Mouse (Mus musculus) midbrain, embryonic 15.5 days (tissue): ENCODE data around the gene Rcl1. TPM values are rescaled to one million over a fixed set of nuclear protein-coding genes. Genes with fewer than 3 reads are reported as not detected.

Experiments
- ATAC-seq: fragments of 200-750 bp; cut with Nextera tagmentation; replicated peaks from 2 replicates; pipeline ENCODE4 v1.8.0; 2017; ENCODE audit warnings: moderate TSS enrichment
- H3K27ac ChIP-seq: fragments of 300-500 bp; sonication (generic); 2 replicates; pipeline ENCODE4 v1.5.1; 2015; ENCODE audit warnings: mild to moderate bottlenecking, inconsistent platforms
- H3K27me3 ChIP-seq: fragments of 300-500 bp; sonication (generic); replicated peaks from 2 replicates; pipeline ENCODE4 v1.6.1; 2015; ENCODE audit warnings: inconsistent platforms
- H3K36me3 ChIP-seq: fragments of 300-500 bp; sonication (generic); replicated peaks from 2 replicates; pipeline ENCODE4 v1.6.1; 2015; ENCODE audit warnings: inconsistent platforms
- H3K4me1 ChIP-seq: fragments of 300-500 bp; sonication (generic); 2 replicates; pipeline ENCODE4 v1.6.1; 2015; ENCODE audit warnings: inconsistent platforms
- H3K4me2 ChIP-seq: fragments of 300-500 bp; sonication (generic); 2 replicates; pipeline ENCODE4 v1.6.1; 2015; ENCODE audit warnings: inconsistent platforms, mild to moderate bottlenecking, moderate library complexity
- H3K4me3 ChIP-seq: fragments of 300-500 bp; sonication (generic); 2 replicates; pipeline ENCODE4 v1.5.1; 2015; ENCODE audit warnings: mild to moderate bottlenecking, inconsistent platforms
- H3K9ac ChIP-seq: fragments of 300-500 bp; sonication (generic); 2 replicates; pipeline ENCODE4 v1.6.1; 2015; ENCODE audit warnings: mild to moderate bottlenecking, inconsistent platforms
- H3K9me3 ChIP-seq: fragments of 300-500 bp; sonication (generic); 2 replicates; pipeline ENCODE4 v1.6.1; 2016; ENCODE audit warnings: inconsistent platforms
- WGBS: fragments of 180-500 bp; shearing (Covaris S2); methylation state at CpG from one replicate; pipeline ENCODE4 v1.1.7; 2015; ENCODE audit warnings: mixed read lengths; 5-methylcytosine and 5-hydroxymethylcytosine counted together
- polyA plus RNA-seq: library from polyadenylated mRNA; unstranded; fragments of >200 nt; fragmentation: Nextera tagmentation; extraction: Ambion mirVana; gene quantifications from 2 replicates; pipeline ENCODE4 v1.2.1, GENCODE M21; 2015

Gene Rcl1
- polyA plus RNA-seq, 1 experiment from 2014 or later = 32.8 TPM

GRCm38 (mm10) chr19:29139699-29140456, 38.7 kb downstream of the Rcl1 start:
- Histone ChIP-seq H3K36me3 (peaks cover 6% of the 10 kb centered on the region; the same call in 1 of the 2 replicates), H3K4me2 (no peak overlapping the region), H3K9me3 (no peaks in the 10 kb centered on the region), H3K4me3 (no peak overlapping the region), H3K4me1 (no peaks in the 10 kb centered on the region), H3K27me3 (no peaks in the 10 kb centered on the region), H3K9ac (no peak overlapping the region), H3K27ac (no peak overlapping the region)
- 77% methylated on average over 10 of the region's 10 CpGs for WGBS
- no peak for ATAC-seq

GRCm38 (mm10) chr19:29140933-29141332, 39.8 kb downstream of the Rcl1 start:
- H3K9ac ChIP-seq = no peak overlapping the region
- H3K4me2 ChIP-seq = no peak overlapping the region
- no peak for ATAC-seq
- 95% methylated on average over 16 of the region's 16 CpGs for WGBS
- H3K27me3 ChIP-seq = no peaks in the 10 kb centered on the region
- H3K27ac ChIP-seq = no peak overlapping the region
- H3K9me3 ChIP-seq = no peaks in the 10 kb centered on the region
- peaks cover 6% of the 10 kb centered on the region; the same call in 1 of the 2 replicates for H3K36me3 ChIP-seq
- no peaks in the 10 kb centered on the region for H3K4me1 ChIP-seq
- no peak overlapping the region for H3K4me3 ChIP-seq

GRCm38 (mm10) chr19:29142307-29142706, 41.1 kb downstream of the Rcl1 start:
- Histone ChIP-seq H3K4me3 (no peak overlapping the region), H3K4me1 (no peaks in the 10 kb centered on the region), H3K27me3 (no peaks in the 10 kb centered on the region), H3K9me3 (no peaks in the 10 kb centered on the region), H3K9ac (no peak overlapping the region), H3K36me3 (peaks cover 6% of the 10 kb centered on the region; the same call in 1 of the 2 replicates), H3K27ac (no peak overlapping the region), H3K4me2 (no peak overlapping the region)
- WGBS = 84% methylated on average over 6 of the region's 6 CpGs
- no peak for ATAC-seq

- WGBS = 90% methylated on average over 6 of the region's 6 CpGs
- Histone ChIP-seq H3K4me2 (no peak overlapping the region), H3K4me1 (no peaks in the 10 kb centered on the region), H3K9ac (no peak overlapping the region), H3K4me3 (no peak overlapping the region), H3K27ac (no peak overlapping the region), H3K36me3 (peaks cover 6% of the 10 kb centered on the region; the same call in 1 of the 2 replicates), H3K9me3 (no peaks in the 10 kb centered on the region), H3K27me3 (no peaks in the 10 kb centered on the region)
- no peak for ATAC-seq
Measured at GRCm38 (mm10) chr19:29145421-29145820, 44.2 kb downstream of the Rcl1 start.

GRCm38 (mm10) chr19:29146820-29147219, 45.6 kb downstream of the Rcl1 start:
- Histone ChIP-seq H3K27ac (no peak overlapping the region), H3K36me3 (peaks cover 6% of the 10 kb centered on the region; the same call in 1 of the 2 replicates), H3K9ac (no peak overlapping the region), H3K9me3 (no peaks in the 10 kb centered on the region), H3K4me1 (no peaks in the 10 kb centered on the region), H3K4me2 (no peak overlapping the region), H3K27me3 (no peaks in the 10 kb centered on the region), H3K4me3 (no peak overlapping the region)
- 88% methylated on average over 9 of the region's 9 CpGs for WGBS
- ATAC-seq = no peak

- Histone ChIP-seq H3K4me2 (no peak overlapping the region), H3K27me3 (no peaks in the 10 kb centered on the region), H3K36me3 (no peaks in the 10 kb centered on the region), H3K4me1 (no peaks in the 10 kb centered on the region), H3K9me3 (no peaks in the 10 kb centered on the region), H3K9ac (no peak overlapping the region), H3K4me3 (no peak overlapping the region), H3K27ac (no peak overlapping the region)
- no peak for ATAC-seq
- WGBS = 70% methylated on average over 6 of the region's 6 CpGs
Measured at GRCm38 (mm10) chr19:29149583-29149982, 48.4 kb downstream of the Rcl1 start.

- H3K4me2 ChIP-seq = no peak overlapping the region
- no peaks in the 10 kb centered on the region for H3K9me3 ChIP-seq
- 80% methylated on average over 6 of the region's 6 CpGs for WGBS
- H3K4me1 ChIP-seq = no peaks in the 10 kb centered on the region
- no peaks in the 10 kb centered on the region for H3K27me3 ChIP-seq
- H3K9ac ChIP-seq = no peak overlapping the region
- ATAC-seq = no peak
- H3K36me3 ChIP-seq = no peaks in the 10 kb centered on the region
- H3K4me3 ChIP-seq = no peak overlapping the region
- no peak overlapping the region for H3K27ac ChIP-seq
Measured at GRCm38 (mm10) chr19:29150038-29150437, 48.9 kb downstream of the Rcl1 start.

- H3K4me2 ChIP-seq = no peak overlapping the region
- WGBS = 81% methylated on average over 2 of the region's 2 CpGs
- H3K36me3 ChIP-seq = no peaks in the 10 kb centered on the region
- H3K27ac ChIP-seq = no peak overlapping the region
- H3K9ac ChIP-seq = no peak overlapping the region
- no peaks in the 10 kb centered on the region for H3K27me3 ChIP-seq
- no peak overlapping the region for H3K4me3 ChIP-seq
- ATAC-seq = no peak
- no peaks in the 10 kb centered on the region for H3K9me3 ChIP-seq
- no peaks in the 10 kb centered on the region for H3K4me1 ChIP-seq
Measured at GRCm38 (mm10) chr19:29151443-29151842, 50.3 kb downstream of the Rcl1 start.

- Histone ChIP-seq H3K4me2 (no peak overlapping the region), H3K27me3 (no peaks in the 10 kb centered on the region), H3K27ac (no peak overlapping the region), H3K9ac (no peak overlapping the region), H3K4me1 (no peaks in the 10 kb centered on the region), H3K9me3 (no peaks in the 10 kb centered on the region), H3K36me3 (no peaks in the 10 kb centered on the region), H3K4me3 (no peak overlapping the region)
- no peak for ATAC-seq
- WGBS = 82% methylated on average over 3 of the region's 3 CpGs
Measured at GRCm38 (mm10) chr19:29155552-29155951, 54.4 kb downstream of the Rcl1 start.

GRCm38 (mm10) chr19:29156417-29156816, 55.2 kb downstream of the Rcl1 start:
- no peaks in the 10 kb centered on the region for H3K27me3 ChIP-seq
- no peaks in the 10 kb centered on the region for H3K36me3 ChIP-seq
- no peak overlapping the region for H3K4me2 ChIP-seq
- H3K9ac ChIP-seq = no peak overlapping the region
- no peak overlapping the region for H3K27ac ChIP-seq
- no peak for ATAC-seq
- no peak overlapping the region for H3K4me3 ChIP-seq
- WGBS = 63% methylated on average over 3 of the region's 3 CpGs
- no peaks in the 10 kb centered on the region for H3K4me1 ChIP-seq
- H3K9me3 ChIP-seq = no peaks in the 10 kb centered on the region

- Histone ChIP-seq H3K36me3 (no peaks in the 10 kb centered on the region), H3K9me3 (no peaks in the 10 kb centered on the region), H3K27me3 (no peaks in the 10 kb centered on the region), H3K4me1 (no peaks in the 10 kb centered on the region), H3K4me3 (no peak overlapping the region), H3K27ac (no peak overlapping the region), H3K4me2 (no peak overlapping the region), H3K9ac (no peak overlapping the region)
- WGBS = 96% methylated on average over 5 of the region's 5 CpGs
- no peak for ATAC-seq
Measured at GRCm38 (mm10) chr19:29157678-29158466, 56.7 kb downstream of the Rcl1 start.

GRCm38 (mm10) chr19:29158486-29158885, 57.3 kb downstream of the Rcl1 start:
- Histone ChIP-seq H3K9ac (no peak overlapping the region), H3K4me2 (no peak overlapping the region), H3K36me3 (no peaks in the 10 kb centered on the region), H3K27me3 (no peaks in the 10 kb centered on the region), H3K4me1 (no peaks in the 10 kb centered on the region), H3K27ac (no peak overlapping the region), H3K9me3 (no peaks in the 10 kb centered on the region), H3K4me3 (no peak overlapping the region)
- ATAC-seq = no peak
- 87% methylated on average over 3 of the region's 3 CpGs for WGBS
